Mouse (Mus musculus) spleen, postnatal 0 days (tissue): ENCODE results near the gene Foxr2. TPM values are rescaled to one million over a fixed set of nuclear protein-coding genes. Genes with fewer than 3 reads are reported as not detected.

ENCODE experiments used
- polyA plus RNA-seq: library from polyadenylated mRNA; unstranded; fragments of >200 nt; fragmentation: Nextera tagmentation; extraction: Ambion mirVana; gene quantifications from 2 replicates; pipeline ENCODE4 v1.2.1, GENCODE M21; 2015

Gene Foxr2
- polyA plus RNA-seq = not detected in 2 replicates

GRCm38 (mm10) chrX:153118486-153118885 is at the start of gene Foxr2:
Gene Foxr2 (plus strand): TSS chrX:153118786.

GRCm38 (mm10) chrX:153139734-153140515 is 21.3 kb downstream of the Foxr2 start, which contains the start of gene Rragb:
Gene Rragb (plus strand): TSS chrX:153139981.

Other genes with a start within 250 kb of the Foxr2 start
- 0.19 and 0.33 TPM in 2 replicates for gene Usp51, start 112.3 kb upstream of the Foxr2 start, polyA plus RNA-seq
- gene Mageh1, start 81.2 kb upstream of the Foxr2 start, polyA plus RNA-seq = 11.7 and 13.6 TPM in 2 replicates
- gene Rragb, start 21.2 kb downstream of the Foxr2 start, polyA plus RNA-seq = 0.55 and 0.63 TPM in 2 replicates
- gene Klf8, start 118.7 kb downstream of the Foxr2 start, polyA plus RNA-seq = 0.17 and 0.30 TPM in 2 replicates